In the genomic region with DNA sequence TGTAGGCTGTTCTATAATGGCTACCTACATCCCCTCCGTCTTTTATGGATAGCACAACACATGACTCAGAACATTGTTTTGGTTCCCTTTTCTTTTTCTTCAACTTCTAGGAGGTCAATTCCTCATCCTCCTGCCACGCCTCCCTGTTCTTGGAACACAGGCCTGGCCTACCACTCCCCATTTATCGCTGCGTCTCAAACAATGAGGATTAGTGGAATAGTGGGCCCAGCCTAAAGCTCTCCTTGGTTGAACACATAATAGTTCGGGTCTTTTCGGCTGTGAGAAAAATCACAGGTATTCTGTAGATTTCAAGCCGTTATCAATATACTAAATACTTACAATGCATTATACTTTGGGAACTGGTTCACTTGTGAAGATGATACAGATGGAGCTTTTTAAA, we compare ENCODE assay signal across 8 mouse cellular contexts. TPM values are rescaled to one million over a fixed set of nuclear protein-coding genes. Genes with fewer than 3 reads are reported as not detected.
DNase-seq lines count a peak whose midpoint lies in the region; ATAC-seq and TF ChIP-seq lines count a peak whose summit lies in the region.

No protein-coding gene starts in this region.

- no peak for DNase-seq in heart, postnatal 10 days
- no peak for DNase-seq in neural tube, embryonic 11.5 days (ENCODE audit: low spot score)
- no peak for DNase-seq in neural tube, embryonic 10.5 days (ENCODE audit: extremely low spot score, low spot score)
- peak; percentile 29 for DNase-seq in stomach, postnatal 0 days (ENCODE audit: low spot score)
- no peak for DNase-seq in Muller cell, postnatal 12 days (ENCODE audit: inconsistent ontology term)
- DNase-seq in ovary, postnatal 36 days (ENCODE audit: low spot score): no peak

- H3K9ac ChIP-seq in heart, embryonic 12.5 days: no peak overlapping the region
- peak overlapping the region; percentile 89 for H3K9ac ChIP-seq in neural tube, embryonic 11.5 days (ENCODE audit: low read length)
- H3K9ac ChIP-seq in limb, embryonic 13.5 days: peak overlapping the region; percentile 79; the same call in 1 of the 2 replicates
- H3K9ac ChIP-seq in stomach, postnatal 0 days (ENCODE audit: low read length): peak overlapping the region; percentile 90; the same call in 1 of the 2 replicates

- peak overlapping the region; percentile 91 for H3K4me2 ChIP-seq in heart, embryonic 12.5 days
- H3K4me2 ChIP-seq in neural tube, embryonic 11.5 days (ENCODE audit: low read depth): peak overlapping the region; percentile 100
- H3K4me2 ChIP-seq in limb, embryonic 13.5 days (replicated peaks): peak overlapping the region; percentile 100
- H3K4me2 ChIP-seq in stomach, postnatal 0 days (replicated peaks; ENCODE audit: low read depth): peak overlapping the region; percentile 97

- no peaks in the 10 kb centered on the region for H3K27me3 ChIP-seq in heart, embryonic 12.5 days (replicated peaks)
- H3K27me3 ChIP-seq in neural tube, embryonic 11.5 days (ENCODE audit: control insufficient read depth, insufficient read depth, low read length): no peaks in the 10 kb centered on the region
- H3K27me3 ChIP-seq in limb, embryonic 13.5 days: no peaks in the 10 kb centered on the region
- no peaks in the 10 kb centered on the region for H3K27me3 ChIP-seq in stomach, postnatal 0 days (ENCODE audit: control insufficient read depth, insufficient read depth, low read length)

- no peaks in the 10 kb centered on the region for H3K36me3 ChIP-seq in heart, embryonic 12.5 days
- H3K36me3 ChIP-seq in neural tube, embryonic 11.5 days (ENCODE audit: control insufficient read depth, insufficient read depth, low read length): no peaks in the 10 kb centered on the region; the same call in 1 of the 2 replicates
- no peaks in the 10 kb centered on the region for H3K36me3 ChIP-seq in limb, embryonic 13.5 days
- H3K36me3 ChIP-seq in stomach, postnatal 0 days (ENCODE audit: control insufficient read depth, insufficient read depth, low read length): no peaks in the 10 kb centered on the region

- H3K4me1 ChIP-seq in heart, embryonic 12.5 days (replicated peaks): peaks cover 19% of the 10 kb centered on the region
- peaks cover 4% of the 10 kb centered on the region; the same call in 1 of the 2 replicates for H3K4me1 ChIP-seq in neural tube, embryonic 11.5 days (ENCODE audit: control insufficient read depth, insufficient read depth, low read length)
- peaks cover 4% of the 10 kb centered on the region for H3K4me1 ChIP-seq in limb, embryonic 13.5 days
- H3K4me1 ChIP-seq in stomach, postnatal 0 days (replicated peaks; ENCODE audit: control insufficient read depth, insufficient read depth): no peaks in the 10 kb centered on the region

- no peak for TF ChIP-seq EP300 in stomach, postnatal 0 days (optimal IDR thresholded peaks at IDR 0.05)

- 82% methylated on average over 7 of the region's 7 CpGs for WGBS in heart, embryonic 12.5 days
- WGBS in neural tube, embryonic 11.5 days: 79% methylated on average over 7 of the region's 7 CpGs
- 85% methylated on average over 7 of the region's 7 CpGs for WGBS in limb, embryonic 13.5 days
- WGBS in stomach, postnatal 0 days: 61% methylated on average over 7 of the region's 7 CpGs

- H3K4me3 ChIP-seq in heart, embryonic 12.5 days: peak overlapping the region; percentile 79
- H3K4me3 ChIP-seq in neural tube, embryonic 11.5 days (ENCODE audit: low read depth, low read length): peak overlapping the region; percentile 99
- peak overlapping the region; percentile 89 for H3K4me3 ChIP-seq in limb, embryonic 13.5 days
- H3K4me3 ChIP-seq in stomach, postnatal 0 days (ENCODE audit: low read depth, low read length): no peak overlapping the region

- peak overlapping the region; percentile 97; the same call in 1 of the 2 replicates for H3K27ac ChIP-seq in heart, embryonic 12.5 days (ENCODE audit: poor library complexity, severe bottlenecking)
- no peak overlapping the region for H3K27ac ChIP-seq in neural tube, embryonic 11.5 days (ENCODE audit: low read depth, low read length)
- H3K27ac ChIP-seq in limb, embryonic 13.5 days: no peak overlapping the region
- peak overlapping the region; percentile 96 for H3K27ac ChIP-seq in stomach, postnatal 0 days (replicated peaks)

- TF ChIP-seq CTCF in stomach, postnatal 0 days (IDR thresholded peaks at IDR 0.05; ENCODE audit: low read depth): no peak

- no peak for ATAC-seq in heart, embryonic 12.5 days (ENCODE audit: insufficient number of reproducible peaks, low FRiP score)
- ATAC-seq in neural tube, embryonic 11.5 days (ENCODE audit: insufficient read depth, low FRiP score, low TSS enrichment): no peak
- no peak for ATAC-seq in limb, embryonic 13.5 days (ENCODE audit: low FRiP score, low read depth)
- ATAC-seq in stomach, postnatal 0 days (ENCODE audit: low FRiP score, low TSS enrichment): no peak

- H3K9me3 ChIP-seq in heart, embryonic 12.5 days (replicated peaks): no peaks in the 10 kb centered on the region
- no peaks in the 10 kb centered on the region for H3K9me3 ChIP-seq in neural tube, embryonic 11.5 days (ENCODE audit: control insufficient read depth, low read length)
- no peaks in the 10 kb centered on the region for H3K9me3 ChIP-seq in limb, embryonic 13.5 days
- no peaks in the 10 kb centered on the region for H3K9me3 ChIP-seq in stomach, postnatal 0 days (ENCODE audit: control insufficient read depth, low read length)

- intact Hi-C loops in heart, postnatal 10 days (cut with DNase I): loop anchor here (2.0 to 5.0 kb wide), 2 partner anchors 56 to 76 kb away; no protein-coding TSS in a partner anchor

RNA-seq across cellular contexts. Expression of a gene that starts 1.8 kb away (rescaled TPM):
- 106 and 108 TPM in 2 replicates for polyA plus RNA-seq in heart, embryonic 12.5 days (2016; fragmentation: Nextera tagmentation; extraction: Ambion mirVana)
- total RNA-seq in heart, postnatal 10 days (2021): 100 to 1,000 TPM; 112 to 150 TPM
- polyA plus RNA-seq in neural tube, embryonic 11.5 days (2014; fragmentation: Nextera tagmentation; extraction: Ambion mirVana): 90.1 and 95.5 TPM in 2 replicates
- 56.5 and 60.2 TPM in 2 replicates for polyA plus RNA-seq in limb, embryonic 13.5 days (2015; fragmentation: Nextera tagmentation; extraction: Ambion mirVana)
- 116 and 118 TPM in 2 replicates for polyA plus RNA-seq in stomach, postnatal 0 days (2015; fragmentation: Nextera tagmentation; extraction: Ambion mirVana)

RNA-seq across cellular contexts. Expression of a gene that starts 3.0 kb away (rescaled TPM):
- 3.6 and 4.9 TPM in 2 replicates for polyA plus RNA-seq in heart, embryonic 12.5 days (2016; fragmentation: Nextera tagmentation; extraction: Ambion mirVana)
- total RNA-seq in heart, postnatal 10 days (2021): 1 to 10 TPM; 4.0 to 4.2 TPM
- polyA plus RNA-seq in neural tube, embryonic 11.5 days (2014; fragmentation: Nextera tagmentation; extraction: Ambion mirVana): 5.0 and 6.8 TPM in 2 replicates
- polyA plus RNA-seq in limb, embryonic 13.5 days (2015; fragmentation: Nextera tagmentation; extraction: Ambion mirVana): 5.4 and 5.6 TPM in 2 replicates
- polyA plus RNA-seq in stomach, postnatal 0 days (2015; fragmentation: Nextera tagmentation; extraction: Ambion mirVana): 3.3 and 3.6 TPM in 2 replicates

Comparison
In these comparisons a context has a peak if more than half of its experiments do, and no peak if none do; other contexts are left out.
1. H3K27ac ChIP-seq: peak in heart, embryonic 12.5 days (single experiment) and stomach, postnatal 0 days (single experiment); none in neural tube, embryonic 11.5 days (single experiment) and limb, embryonic 13.5 days (single experiment).
2. Peak in every context shown above with its lines, with median percentiles within 50 percentile points of each other: H3K4me2 ChIP-seq.